Mouse (Mus musculus): ENCODE measurements at regions not wholly inside any gene's neighbourhood (a gene's known extent, or its start where the extent isn't known, plus 50 kb on each side); places are given as distances from the start of the nearest gene placed in this dataset.
"Not testable (repeated sequence)": the region's sequence is repeated elsewhere in the genome, so short reads cannot be mapped to it uniquely, and the experiment has no call there.

- DNase-seq (ENCODE audit: low read depth) = no peak
Measured at GRCm38 (mm10) chr2:51682177-51682576, 54.9 kb downstream of the Tas2r134 start.

- no peak for DNase-seq (ENCODE audit: low read depth)
Measured at GRCm38 (mm10) chr2:51682745-51683144, 55.4 kb downstream of the Tas2r134 start.

- no peak for DNase-seq (ENCODE audit: low read depth)
Measured at GRCm38 (mm10) chr2:51705110-51705509, 77.8 kb downstream of the Tas2r134 start.

GRCm38 (mm10) chr2:51708701-51709100, 81.4 kb downstream of the Tas2r134 start:
- no peak for DNase-seq (ENCODE audit: low read depth)

GRCm38 (mm10) chr2:51712611-51713010, 85.3 kb downstream of the Tas2r134 start:
- DNase-seq (ENCODE audit: low read depth) = no peak

GRCm38 (mm10) chr2:51730805-51731204, 103.5 kb downstream of the Tas2r134 start:
- no peak for DNase-seq (ENCODE audit: low read depth)

GRCm38 (mm10) chr2:51731703-51732102, 104.4 kb downstream of the Tas2r134 start:
- DNase-seq (ENCODE audit: low read depth) = no peak

GRCm38 (mm10) chr2:51732355-51732754, 105.0 kb downstream of the Tas2r134 start:
- no peak for DNase-seq (ENCODE audit: low read depth)

- no peak for DNase-seq (ENCODE audit: low read depth)
Measured at GRCm38 (mm10) chr2:51733218-51733617, 105.9 kb downstream of the Tas2r134 start.

GRCm38 (mm10) chr2:51736452-51736851, 109.1 kb downstream of the Tas2r134 start:
- no peak for DNase-seq (ENCODE audit: low read depth)

GRCm38 (mm10) chr2:51747675-51748319, 120.5 kb downstream of the Tas2r134 start:
- DNase-seq (ENCODE audit: low read depth) = no peak

- DNase-seq (ENCODE audit: low read depth) = no peak
Measured at GRCm38 (mm10) chr2:51749247-51749646, 121.9 kb downstream of the Tas2r134 start.

- DNase-seq (ENCODE audit: low read depth) = no peak
Measured at GRCm38 (mm10) chr2:51752941-51753564, 125.7 kb downstream of the Tas2r134 start.

- no peak for DNase-seq (ENCODE audit: low read depth)
Measured at GRCm38 (mm10) chr2:51753565-51754031, 126.3 kb downstream of the Tas2r134 start.

- no peak for DNase-seq (ENCODE audit: low read depth)
Measured at GRCm38 (mm10) chr2:51757361-51757760, 130.1 kb downstream of the Tas2r134 start.

- DNase-seq (ENCODE audit: low read depth) = no peak
Measured at GRCm38 (mm10) chr2:51758093-51758492, 130.8 kb downstream of the Tas2r134 start.

GRCm38 (mm10) chr2:51762866-51763265, 135.6 kb downstream of the Tas2r134 start:
- DNase-seq (ENCODE audit: low read depth) = no peak

- no peak for DNase-seq (ENCODE audit: low read depth)
Measured at GRCm38 (mm10) chr2:51767507-51768135, 140.3 kb downstream of the Tas2r134 start.

- DNase-seq (ENCODE audit: low read depth) = no peak
Measured at GRCm38 (mm10) chr2:51768298-51769271, 141.3 kb downstream of the Tas2r134 start.

- no peak for DNase-seq (ENCODE audit: low read depth)
Measured at GRCm38 (mm10) chr2:51785169-51785568, 149.8 kb downstream of the Rbm43 start.

GRCm38 (mm10) chr2:51788896-51789295, 146.1 kb downstream of the Rbm43 start:
- no peak for DNase-seq (ENCODE audit: low read depth)

GRCm38 (mm10) chr2:51793291-51793690, 141.7 kb downstream of the Rbm43 start:
- DNase-seq (ENCODE audit: low read depth) = not testable (repeated sequence)

Data from 416B (cell line).